ENCODE assay signal across 8 mouse cellular contexts in genomic region chr15:82165332-82166239, GRCm38 (mm10). TPM values are rescaled to one million over a fixed set of nuclear protein-coding genes. Genes with fewer than 3 reads are reported as not detected.
DNase-seq lines count a peak whose midpoint lies in the region; ATAC-seq lines count a peak whose summit lies in the region.

No protein-coding gene starts in this region.

- WGBS in embryonic facial prominence, embryonic 15.5 days: 45% methylated on average over 8 of the region's 8 CpGs
- 55% methylated on average over 8 of the region's 8 CpGs for WGBS in heart, embryonic 13.5 days
- 44% methylated on average over 8 of the region's 8 CpGs for WGBS in liver, embryonic 15.5 days (ENCODE audit: insufficient replicate concordance)

- no peaks in the 10 kb centered on the region for H3K27me3 ChIP-seq in embryonic facial prominence, embryonic 15.5 days
- H3K27me3 ChIP-seq in heart, embryonic 13.5 days (replicated peaks): no peaks in the 10 kb centered on the region
- H3K27me3 ChIP-seq in liver, embryonic 15.5 days: no peaks in the 10 kb centered on the region

- peak; percentile 32 for ATAC-seq in CD4-positive, CD25-positive, alpha-beta regulatory T cell, adult 4 months
- ATAC-seq in embryonic facial prominence, embryonic 15.5 days (ENCODE audit: insufficient number of reproducible peaks, low FRiP score, low TSS enrichment, low read depth): no peak
- ATAC-seq in heart, embryonic 13.5 days (ENCODE audit: extremely low read depth, insufficient number of reproducible peaks, low FRiP score, low TSS enrichment): no peak
- ATAC-seq in liver, embryonic 15.5 days (ENCODE audit: insufficient read depth): no peak

- H3K36me3 ChIP-seq in embryonic facial prominence, embryonic 15.5 days: peaks cover 10% of the 10 kb centered on the region
- peaks cover 8% of the 10 kb centered on the region for H3K36me3 ChIP-seq in heart, embryonic 13.5 days
- peaks cover 10% of the 10 kb centered on the region for H3K36me3 ChIP-seq in liver, embryonic 15.5 days (replicated peaks)

- H3K9ac ChIP-seq in embryonic facial prominence, embryonic 15.5 days: no peak overlapping the region
- H3K9ac ChIP-seq in heart, embryonic 13.5 days: peak overlapping the region; percentile 30; the same call in 1 of the 2 replicates
- 0 out of 2 replicates have a peak overlapping the region, but pooled peaks have one; percentile 7 for H3K9ac ChIP-seq in liver, embryonic 15.5 days

- H3K27ac ChIP-seq in embryonic facial prominence, embryonic 15.5 days (replicated peaks): peak overlapping the region; percentile 78
- H3K27ac ChIP-seq in heart, embryonic 13.5 days (replicated peaks): 0 out of 2 replicates have a peak overlapping the region, but pooled peaks have one; percentile 12
- H3K27ac ChIP-seq in liver, embryonic 15.5 days (replicated peaks): peak overlapping the region; percentile 90

- H3K4me2 ChIP-seq in embryonic facial prominence, embryonic 15.5 days (replicated peaks): peak overlapping the region; percentile 22; the same call in 1 of the 2 replicates
- no peak overlapping the region for H3K4me2 ChIP-seq in heart, embryonic 13.5 days
- H3K4me2 ChIP-seq in liver, embryonic 15.5 days: peak overlapping the region; percentile 60

- H3K9me3 ChIP-seq in embryonic facial prominence, embryonic 15.5 days (replicated peaks): no peaks in the 10 kb centered on the region
- no peaks in the 10 kb centered on the region for H3K9me3 ChIP-seq in heart, embryonic 13.5 days
- H3K9me3 ChIP-seq in liver, embryonic 15.5 days (replicated peaks): no peaks in the 10 kb centered on the region

- DNase-seq in adrenal gland, postnatal 25 days: peak; percentile 79
- peak; percentile 80 to 89 for DNase-seq in kidney, postnatal 25 days
- peak; percentile 68 for DNase-seq in ovary, postnatal 36 days (ENCODE audit: low spot score)
- peak; percentile 87 to 91 for DNase-seq in thymus, postnatal 36 days

- peaks cover 51% of the 10 kb centered on the region for H3K4me1 ChIP-seq in embryonic facial prominence, embryonic 15.5 days
- peaks cover 99% of the 10 kb centered on the region for H3K4me1 ChIP-seq in heart, embryonic 13.5 days
- peaks cover 79% of the 10 kb centered on the region for H3K4me1 ChIP-seq in liver, embryonic 15.5 days (replicated peaks)

- H3K4me3 ChIP-seq in embryonic facial prominence, embryonic 15.5 days (replicated peaks): no peak overlapping the region
- no peak overlapping the region for H3K4me3 ChIP-seq in heart, embryonic 13.5 days
- H3K4me3 ChIP-seq in liver, embryonic 15.5 days (replicated peaks): peak overlapping the region; percentile 31

RNA-seq across cellular contexts. Expression of gene Srebf2, which starts 18.6 kb away (rescaled TPM):
- 10 to 100 TPM; 32.2 to 56.0 TPM for polyA plus RNA-seq in CD4-positive, CD25-positive, alpha-beta regulatory T cell, adult 4 months (2017; shearing (Covaris generic))
- 85.2 and 95.5 TPM in 2 replicates for total RNA-seq in adrenal gland, postnatal 25 days (2021)
- polyA plus RNA-seq in embryonic facial prominence, embryonic 15.5 days (2015; fragmentation: Nextera tagmentation; extraction: Ambion mirVana): 159 and 162 TPM in 2 replicates
- 89.4 and 92.6 TPM in 2 replicates for polyA plus RNA-seq in heart, embryonic 13.5 days (2015; fragmentation: Nextera tagmentation; extraction: Ambion mirVana)
- polyA plus RNA-seq in liver, embryonic 15.5 days (2015; fragmentation: Nextera tagmentation; extraction: Ambion mirVana): 53.6 and 61.3 TPM in 2 replicates

RNA-seq across cellular contexts. Expression of gene Ccdc134, which starts 37.9 kb away (rescaled TPM):
- polyA plus RNA-seq in CD4-positive, CD25-positive, alpha-beta regulatory T cell, adult 4 months (2017; shearing (Covaris generic)): 10 to 100 TPM; 18.5 to 26.0 TPM
- total RNA-seq in adrenal gland, postnatal 25 days (2021): 11.2 and 11.3 TPM in 2 replicates
- polyA plus RNA-seq in embryonic facial prominence, embryonic 15.5 days (2015; fragmentation: Nextera tagmentation; extraction: Ambion mirVana): 27.6 and 31.1 TPM in 2 replicates
- polyA plus RNA-seq in heart, embryonic 13.5 days (2015; fragmentation: Nextera tagmentation; extraction: Ambion mirVana): 9.0 and 9.6 TPM in 2 replicates
- 7.0 and 7.7 TPM in 2 replicates for polyA plus RNA-seq in liver, embryonic 15.5 days (2015; fragmentation: Nextera tagmentation; extraction: Ambion mirVana)

RNA-seq across cellular contexts. Expression of gene Shisa8, which starts 47.0 kb away (rescaled TPM):
- polyA plus RNA-seq in CD4-positive, CD25-positive, alpha-beta regulatory T cell, adult 4 months (2017; shearing (Covaris generic)): not detected
- 0.24 and 0.48 TPM in 2 replicates for total RNA-seq in adrenal gland, postnatal 25 days (2021)
- polyA plus RNA-seq in embryonic facial prominence, embryonic 15.5 days (2015; fragmentation: Nextera tagmentation; extraction: Ambion mirVana): 1.5 and 2.9 TPM in 2 replicates
- polyA plus RNA-seq in heart, embryonic 13.5 days (2015; fragmentation: Nextera tagmentation; extraction: Ambion mirVana): 0.17 and 0.21 TPM in 2 replicates
- 0.08 and 0.12 TPM in 2 replicates for polyA plus RNA-seq in liver, embryonic 15.5 days (2015; fragmentation: Nextera tagmentation; extraction: Ambion mirVana)

RNA-seq across cellular contexts. Expression of gene Tnfrsf13c, which starts 58.6 kb away (rescaled TPM):
- polyA plus RNA-seq in CD4-positive, CD25-positive, alpha-beta regulatory T cell, adult 4 months (2017; shearing (Covaris generic)): 10 to 100 TPM in 1 of 2 experiments, 1 to 10 TPM in 1; 2.2 to 10.5 TPM
- 0.21 TPM in 1 of 2 replicates, not detected in the other for total RNA-seq in adrenal gland, postnatal 25 days (2021)
- 0.58 and 0.61 TPM in 2 replicates for polyA plus RNA-seq in embryonic facial prominence, embryonic 15.5 days (2015; fragmentation: Nextera tagmentation; extraction: Ambion mirVana)
- polyA plus RNA-seq in heart, embryonic 13.5 days (2015; fragmentation: Nextera tagmentation; extraction: Ambion mirVana): 0.15 TPM in 1 of 2 replicates, not detected in the other
- polyA plus RNA-seq in liver, embryonic 15.5 days (2015; fragmentation: Nextera tagmentation; extraction: Ambion mirVana): 0.40 and 0.79 TPM in 2 replicates

Comparison
In these comparisons a context has a peak if more than half of its experiments do, and no peak if none do; other contexts are left out.
1. H3K27ac ChIP-seq: peak in every context shown above with its lines; median percentile 90 in liver, embryonic 15.5 days; 78 in embryonic facial prominence, embryonic 15.5 days; 12 in heart, embryonic 13.5 days.